Mouse (Mus musculus): ENCODE results near the gene Pycard. TPM values are rescaled to one million over a fixed set of nuclear protein-coding genes. Genes with fewer than 3 reads are reported as not detected.
A peak's percentile ranks its signal among the peaks of the same experiment; 100 is the strongest.

The Pycard gene
- total and polyA plus RNA-seq, 3 experiments = 6.9 to 32.8 (median 8.8) TPM

GRCm38 (mm10) chr7:128031403-128031976 is 37.8 kb upstream of the Pycard start:
- 59% methylated on average over 9 of the region's 9 CpGs for WGBS
- no peaks in the 10 kb centered on the region for H3K27me3 ChIP-seq (ENCODE audit: control insufficient read depth, insufficient read depth, low read length)
- intact Hi-C loops (cut with DNase I) = no loop called here
- no peak for TF ChIP-seq EP300 (IDR thresholded peaks at IDR 0.05; ENCODE audit: insufficient read depth, low read depth, low read length)
- TF ChIP-seq POLR2A (IDR thresholded peaks at IDR 0.05; ENCODE audit: insufficient read depth, low read depth, low read length) = no peak
- TF ChIP-seq CTCF (IDR thresholded peaks at IDR 0.05) = no peak
- H3K4me3 ChIP-seq = no peak overlapping the region
- H3K36me3 ChIP-seq (ENCODE audit: control insufficient read depth, insufficient read depth, low read length) = no peaks in the 10 kb centered on the region; the same call in 1 of the 2 replicates
- no peak overlapping the region for H3K9ac ChIP-seq (ENCODE audit: low read depth, low read length)
- DNase-seq = no peak
- no peak overlapping the region for H3K27ac ChIP-seq
- no peaks in the 10 kb centered on the region for H3K79me2 ChIP-seq (replicated peaks; ENCODE audit: control insufficient read depth, insufficient read depth, low read length)
- H3K4me1 ChIP-seq (ENCODE audit: control insufficient read depth, insufficient read depth, low read length) = peaks cover 2% of the 10 kb centered on the region

DNA sequence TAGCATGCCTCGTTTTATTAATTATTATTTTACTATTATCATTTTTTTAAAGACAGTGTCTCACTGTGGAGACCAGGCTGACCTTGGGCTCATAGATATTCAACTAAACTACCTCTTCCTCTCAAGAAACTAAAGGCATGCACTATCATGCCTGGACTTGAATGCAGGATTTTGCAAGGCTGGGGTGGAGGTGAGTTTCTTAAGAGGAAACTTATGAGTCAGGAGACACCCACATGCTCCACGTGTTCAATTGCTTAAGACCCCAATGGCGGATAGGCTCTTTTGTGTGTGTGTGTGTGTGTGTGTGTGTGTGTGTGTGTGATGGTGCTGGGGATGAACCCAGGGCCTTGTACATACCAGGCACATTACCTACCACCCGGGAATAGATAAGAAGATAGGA is 31.7 kb upstream of the Pycard start:
- TF ChIP-seq POLR2A (IDR thresholded peaks at IDR 0.05; ENCODE audit: insufficient read depth, low read depth, low read length) = no peak
- TF ChIP-seq EP300 (IDR thresholded peaks at IDR 0.05; ENCODE audit: insufficient read depth, low read depth, low read length) = no peak
- TF ChIP-seq CTCF (IDR thresholded peaks at IDR 0.05) = no peak
- H3K4me3 ChIP-seq = no peak overlapping the region
- no peak overlapping the region for H3K9ac ChIP-seq (ENCODE audit: low read depth, low read length)
- intact Hi-C loops (cut with DNase I) = no loop called here
- no peak overlapping the region for H3K27ac ChIP-seq
- WGBS = 67% methylated on average over 4 of the region's 4 CpGs
- H3K36me3 ChIP-seq (ENCODE audit: control insufficient read depth, insufficient read depth, low read length) = no peaks in the 10 kb centered on the region
- DNase-seq = no peak
- H3K79me2 ChIP-seq (replicated peaks; ENCODE audit: control insufficient read depth, insufficient read depth, low read length) = no peaks in the 10 kb centered on the region
- H3K4me1 ChIP-seq (ENCODE audit: control insufficient read depth, insufficient read depth, low read length) = no peaks in the 10 kb centered on the region
- no peaks in the 10 kb centered on the region for H3K27me3 ChIP-seq (ENCODE audit: control insufficient read depth, insufficient read depth, low read length)

DNA sequence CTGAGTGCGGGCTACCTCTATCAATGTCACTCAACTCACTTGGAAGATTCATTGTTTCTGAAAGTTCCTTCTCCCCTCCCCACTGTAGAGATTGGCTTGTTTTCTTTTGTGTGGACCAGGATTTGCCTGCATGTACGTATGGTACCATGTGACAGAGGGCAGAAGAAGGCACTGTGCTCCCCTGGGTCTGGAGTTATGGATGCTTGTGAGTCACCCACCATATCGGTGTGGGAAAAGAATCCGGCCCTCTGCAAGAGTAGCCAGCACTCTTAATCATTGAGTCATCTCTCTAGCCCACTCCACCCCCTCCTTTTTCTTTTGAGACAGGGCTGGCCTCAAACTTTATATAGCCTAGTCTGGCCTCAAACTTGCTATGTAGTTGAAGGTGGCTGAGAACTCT is 31.3 kb upstream of the Pycard start:
- WGBS = 55% methylated on average over 4 of the region's 4 CpGs
- no peak overlapping the region for H3K27ac ChIP-seq
- H3K4me1 ChIP-seq (ENCODE audit: control insufficient read depth, insufficient read depth, low read length) = no peaks in the 10 kb centered on the region
- no peak overlapping the region for H3K9ac ChIP-seq (ENCODE audit: low read depth, low read length)
- no peaks in the 10 kb centered on the region for H3K36me3 ChIP-seq (ENCODE audit: control insufficient read depth, insufficient read depth, low read length)
- TF ChIP-seq EP300 (IDR thresholded peaks at IDR 0.05; ENCODE audit: insufficient read depth, low read depth, low read length) (no peak), POLR2A (IDR thresholded peaks at IDR 0.05; ENCODE audit: insufficient read depth, low read depth, low read length) (no peak), CTCF (IDR thresholded peaks at IDR 0.05) (no peak)
- H3K4me3 ChIP-seq = no peak overlapping the region
- no peak for DNase-seq
- no peaks in the 10 kb centered on the region for H3K27me3 ChIP-seq (ENCODE audit: control insufficient read depth, insufficient read depth, low read length)
- no peaks in the 10 kb centered on the region for H3K79me2 ChIP-seq (replicated peaks; ENCODE audit: control insufficient read depth, insufficient read depth, low read length)
- intact Hi-C loops (cut with DNase I) = no loop called here

- no peaks in the 10 kb centered on the region for H3K79me2 ChIP-seq (replicated peaks; ENCODE audit: control insufficient read depth, insufficient read depth, low read length)
- no peaks in the 10 kb centered on the region for H3K4me1 ChIP-seq (ENCODE audit: control insufficient read depth, insufficient read depth, low read length)
- 86% methylated on average over 9 of the region's 9 CpGs for WGBS
- no peak for DNase-seq
- no peaks in the 10 kb centered on the region for H3K36me3 ChIP-seq (ENCODE audit: control insufficient read depth, insufficient read depth, low read length)
- no peak overlapping the region for H3K9ac ChIP-seq (ENCODE audit: low read depth, low read length)
- H3K4me3 ChIP-seq = no peak overlapping the region
- H3K27ac ChIP-seq = no peak overlapping the region
- H3K27me3 ChIP-seq (ENCODE audit: control insufficient read depth, insufficient read depth, low read length) = no peaks in the 10 kb centered on the region
- no peak for TF ChIP-seq POLR2A (IDR thresholded peaks at IDR 0.05; ENCODE audit: insufficient read depth, low read depth, low read length)
- intact Hi-C loops (cut with DNase I) = no loop called here
Measured at GRCm38 (mm10) chr7:128024364-128024763, 30.7 kb upstream of the Pycard start.

DNA sequence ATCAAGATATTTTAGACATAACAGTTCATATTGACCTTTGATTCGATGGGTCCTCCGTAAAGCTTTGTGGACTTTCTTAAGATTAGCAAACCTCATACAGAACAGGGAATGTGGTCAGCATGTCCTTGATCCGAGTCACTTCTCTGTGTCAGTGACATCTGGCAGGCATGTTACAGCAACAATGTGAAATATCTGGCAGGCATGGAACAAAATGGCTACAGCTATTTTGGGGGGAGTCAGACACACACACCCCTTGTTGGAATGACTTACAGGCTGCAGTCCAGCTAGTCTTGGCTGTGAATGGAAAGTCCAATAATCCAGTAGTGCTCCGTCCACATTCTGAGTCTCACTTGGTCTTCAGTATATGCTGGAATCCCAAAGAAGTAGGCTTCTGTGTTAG is 29.9 kb upstream of the Pycard start:
- intact Hi-C loops (cut with DNase I) = no loop called here
- H3K36me3 ChIP-seq (ENCODE audit: control insufficient read depth, insufficient read depth, low read length) = no peaks in the 10 kb centered on the region
- peak overlapping the region; percentile 36 for H3K27ac ChIP-seq
- no peak for DNase-seq
- TF ChIP-seq CTCF (IDR thresholded peaks at IDR 0.05) (no peak), EP300 (IDR thresholded peaks at IDR 0.05; ENCODE audit: insufficient read depth, low read depth, low read length) (peak; percentile 61; the same call in 1 of the 2 replicates), POLR2A (IDR thresholded peaks at IDR 0.05; ENCODE audit: insufficient read depth, low read depth, low read length) (no peak)
- WGBS = 52% methylated on average over 4 of the region's 4 CpGs
- H3K27me3 ChIP-seq (ENCODE audit: control insufficient read depth, insufficient read depth, low read length) = no peaks in the 10 kb centered on the region
- H3K4me3 ChIP-seq = no peak overlapping the region
- H3K4me1 ChIP-seq (ENCODE audit: control insufficient read depth, insufficient read depth, low read length) = no peaks in the 10 kb centered on the region
- no peaks in the 10 kb centered on the region for H3K79me2 ChIP-seq (replicated peaks; ENCODE audit: control insufficient read depth, insufficient read depth, low read length)
- no peak overlapping the region for H3K9ac ChIP-seq (ENCODE audit: low read depth, low read length)

GRCm38 (mm10) chr7:128022974-128023373 is 29.3 kb upstream of the Pycard start:
- peak; percentile 49 for TF ChIP-seq CTCF (IDR thresholded peaks at IDR 0.05)
- TF ChIP-seq POLR2A (IDR thresholded peaks at IDR 0.05; ENCODE audit: insufficient read depth, low read depth, low read length) = no peak
- no peak for TF ChIP-seq EP300 (IDR thresholded peaks at IDR 0.05; ENCODE audit: insufficient read depth, low read depth, low read length)

More at GRCm38 (mm10) chr7:128022974-128023373, 29.3 kb upstream of the Pycard start:
- Histone ChIP-seq H3K36me3 (ENCODE audit: control insufficient read depth, insufficient read depth, low read length) (no peaks in the 10 kb centered on the region), H3K27ac (peak overlapping the region; percentile 36), H3K79me2 (replicated peaks; ENCODE audit: control insufficient read depth, insufficient read depth, low read length) (no peaks in the 10 kb centered on the region), H3K4me3 (no peak overlapping the region), H3K4me1 (ENCODE audit: control insufficient read depth, insufficient read depth, low read length) (no peaks in the 10 kb centered on the region), H3K9ac (ENCODE audit: low read depth, low read length) (no peak overlapping the region), H3K27me3 (ENCODE audit: control insufficient read depth, insufficient read depth, low read length) (no peaks in the 10 kb centered on the region)
- intact Hi-C loops (cut with DNase I) = no loop called here
- DNase-seq = no peak
- 66% methylated on average over 8 of the region's 8 CpGs for WGBS
